Mouse (Mus musculus): ENCODE results near the gene Slc25a5. TPM values are rescaled to one million over a fixed set of nuclear protein-coding genes. Genes with fewer than 3 reads are reported as not detected.
"Not testable (repeated sequence)": the region's sequence is repeated elsewhere in the genome, so short reads cannot be mapped to it uniquely, and the experiment has no call there.

Gene Slc25a5
- total RNA-seq, 2 experiments from 2014 or later, result 708 to 807 TPM

DNA sequence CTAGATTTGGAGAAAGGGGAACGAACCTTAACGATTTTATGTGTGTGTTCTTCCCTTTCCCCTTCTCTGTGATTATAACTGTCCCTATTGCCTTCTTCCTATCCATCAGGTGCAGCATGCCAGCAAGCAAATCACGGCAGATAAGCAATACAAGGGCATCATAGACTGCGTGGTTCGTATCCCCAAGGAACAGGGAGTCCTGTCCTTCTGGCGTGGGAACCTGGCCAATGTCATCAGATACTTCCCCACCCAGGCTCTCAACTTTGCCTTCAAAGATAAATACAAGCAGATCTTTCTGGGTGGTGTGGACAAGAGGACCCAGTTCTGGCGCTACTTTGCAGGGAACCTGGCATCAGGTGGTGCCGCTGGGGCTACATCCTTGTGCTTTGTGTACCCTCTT lies 1.3 kb downstream of the Slc25a5 start:
- DNase-seq; intact Hi-C loops (cut with DNase I): not testable (repeated sequence)

DNA sequence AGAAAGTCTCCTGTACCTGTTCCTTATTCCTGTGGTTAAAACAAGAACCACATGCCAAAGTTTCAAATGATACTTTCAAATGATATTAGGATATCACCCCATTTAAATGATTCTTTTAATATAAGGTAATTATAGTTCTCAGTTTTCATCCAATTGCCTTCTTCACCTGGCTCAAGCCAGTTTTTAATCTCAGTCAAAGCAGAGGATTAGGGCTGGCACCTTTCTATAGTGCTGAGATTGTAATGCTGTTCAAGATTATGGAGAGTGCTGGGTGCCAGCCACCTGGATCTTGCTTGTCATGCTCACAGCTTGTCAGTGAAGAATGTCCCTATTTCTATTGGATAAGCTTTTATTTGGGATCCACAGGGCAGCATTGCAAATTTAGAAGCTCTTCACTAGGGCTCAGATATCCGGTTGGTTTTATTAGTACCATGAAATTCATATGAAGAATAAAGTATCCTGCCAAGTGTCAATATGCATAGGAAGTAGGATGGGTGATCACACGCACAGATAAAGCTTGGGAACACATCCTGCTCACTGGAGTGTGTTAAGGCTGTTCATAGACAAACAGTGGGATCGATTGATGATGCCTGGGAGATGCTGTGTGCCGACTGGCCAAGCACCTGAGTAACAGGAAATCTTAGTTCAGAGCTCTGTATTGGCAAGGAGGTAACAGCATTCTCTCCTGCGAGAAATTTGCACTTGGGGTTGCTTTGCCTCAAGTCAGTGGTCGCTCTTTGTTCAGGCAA lies 3.9 kb downstream of the Slc25a5 start:
- intact Hi-C loops (cut with DNase I), result no loop called here
- no peak for DNase-seq

DNA sequence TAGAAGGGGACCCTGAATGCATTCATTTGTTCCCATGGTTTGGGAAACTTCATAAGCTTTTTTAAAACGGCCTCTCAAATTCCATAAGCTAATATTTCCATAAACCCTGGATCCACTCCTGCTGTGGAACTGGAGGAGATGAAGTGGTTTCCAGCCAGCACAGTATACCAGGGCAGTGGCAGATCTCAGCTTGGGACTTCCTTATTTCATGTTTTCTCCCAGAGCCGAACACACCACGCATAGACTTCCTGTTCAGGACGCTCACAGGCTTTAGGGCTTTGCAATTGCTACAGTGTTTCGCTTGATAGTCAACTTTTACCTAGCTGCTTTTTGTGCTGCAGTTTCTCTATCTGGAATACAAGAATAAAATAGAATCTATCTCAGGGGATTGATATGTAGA lies 7.7 kb downstream of the Slc25a5 start:
- DNase-seq, result no peak
- intact Hi-C loops (cut with DNase I), result loop anchor here (10.0 kb wide), 1 partner anchor 158 kb away; the partner anchor contains the start of gene Akap17b

DNA sequence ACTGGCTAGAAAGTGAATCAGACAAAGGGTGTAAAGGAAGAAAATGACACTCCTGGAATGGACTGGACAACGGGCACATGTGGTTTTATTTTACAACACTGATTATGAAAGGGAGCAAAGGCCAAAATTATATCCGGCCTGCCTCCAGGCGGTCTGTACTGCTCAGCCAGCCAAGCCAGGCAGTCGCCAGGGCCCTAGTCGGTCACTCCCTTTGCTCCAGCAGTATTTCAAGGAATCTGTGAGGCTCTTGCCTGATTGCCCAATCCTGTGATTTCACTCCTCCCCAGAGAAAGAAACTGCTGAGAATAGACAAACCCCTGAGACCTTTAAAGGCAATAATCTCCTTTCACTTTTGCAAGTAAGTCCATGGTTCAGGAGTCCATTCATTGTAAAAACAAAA lies 8.7 kb downstream of the Slc25a5 start:
- intact Hi-C loops (cut with DNase I), result loop anchor here (10.0 kb wide), 1 partner anchor 159 kb away; the partner anchor contains the start of gene Akap17b
- peak; percentile 47 to 49 for DNase-seq

DNA sequence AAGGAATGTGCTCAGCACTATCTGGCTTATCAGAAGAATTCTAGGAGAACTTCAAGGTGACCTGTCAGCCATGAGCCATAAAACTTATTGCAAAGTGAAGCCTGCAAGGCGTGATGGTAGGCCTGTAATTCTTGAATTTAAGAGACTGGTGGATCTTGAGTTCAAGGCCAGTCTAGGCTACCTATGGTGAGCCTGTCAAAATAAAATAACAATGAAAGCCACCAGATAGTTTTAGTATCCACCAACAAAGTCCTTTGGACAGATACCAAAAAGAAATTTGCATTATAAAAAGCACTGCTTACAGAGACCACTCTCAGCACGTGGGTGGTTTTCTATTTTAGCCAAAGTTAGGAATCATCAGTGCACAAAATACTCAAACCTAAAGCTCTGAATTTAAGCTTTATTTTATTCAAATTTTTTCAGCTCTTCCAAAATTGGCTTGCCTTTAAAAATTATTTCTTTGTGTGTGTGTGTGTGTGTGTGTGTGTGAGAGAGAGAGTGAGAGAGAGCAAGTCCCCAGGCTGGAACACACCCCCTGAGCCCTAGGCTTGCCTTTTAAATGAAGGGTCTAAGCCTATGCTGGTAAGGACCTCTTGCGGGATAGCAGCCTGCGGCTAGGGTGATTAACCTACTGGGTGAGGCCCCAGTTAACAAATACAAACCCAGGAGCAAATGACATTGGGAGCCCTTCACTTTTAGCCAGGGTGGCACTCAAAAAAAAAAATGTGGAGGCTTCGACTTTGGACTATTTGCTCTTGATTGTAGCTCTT lies 10.2 kb downstream of the Slc25a5 start:
- DNase-seq, result no peak
- intact Hi-C loops (cut with DNase I), result loop anchor here (10.0 kb wide), 1 partner anchor 161 kb away; the partner anchor contains the start of gene Akap17b

DNA sequence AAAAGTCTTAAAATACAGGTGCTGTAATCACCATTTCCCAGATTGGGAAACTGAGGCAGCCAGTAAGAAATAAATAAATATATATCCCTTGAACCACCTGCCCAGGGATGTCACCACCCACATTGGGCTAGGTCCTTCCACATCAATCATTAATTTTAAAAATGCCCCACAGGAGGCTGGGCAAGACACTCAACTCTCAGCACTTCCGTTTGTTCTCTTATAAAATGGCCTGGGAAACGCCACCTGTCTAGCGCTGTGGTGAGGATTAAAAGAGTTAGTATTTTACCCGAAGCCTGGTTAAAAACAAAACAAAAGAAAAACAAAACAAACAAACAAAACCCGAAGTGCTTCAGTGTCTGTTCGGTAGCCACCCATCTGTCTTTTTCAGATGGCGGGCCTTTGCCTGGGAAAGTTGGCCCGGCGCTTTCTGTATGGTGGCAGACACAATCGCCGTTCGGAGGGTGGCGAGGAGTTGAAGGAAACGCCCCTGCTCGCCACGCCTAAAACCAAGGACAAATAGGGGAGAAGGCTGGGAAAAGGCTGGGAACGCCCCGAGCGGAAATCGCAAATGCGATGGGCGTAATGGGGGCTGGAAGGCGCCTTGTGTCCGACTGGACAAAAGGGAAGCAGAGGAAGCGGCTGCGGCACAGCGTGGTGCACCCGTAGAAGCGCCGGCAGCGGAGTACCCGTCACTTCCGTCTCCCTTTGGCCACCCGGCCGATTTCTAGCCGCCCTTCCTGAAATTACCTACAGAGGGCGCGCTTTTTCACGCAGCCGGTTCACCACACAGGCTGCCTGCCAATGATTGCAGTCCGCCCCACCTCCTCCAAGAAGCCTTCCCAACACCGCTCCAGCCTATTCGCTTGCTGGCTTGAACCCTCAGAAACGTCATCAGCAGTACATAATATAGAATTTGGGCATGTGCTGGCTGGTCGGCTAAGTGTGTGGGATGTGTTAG lies 12.2 kb downstream of the Slc25a5 start:
- DNase-seq, result peak; percentile 91 to 92
- intact Hi-C loops (cut with DNase I), result loop anchor here (10.0 kb wide), 1 partner anchor 163 kb away; the partner anchor contains the start of gene Akap17b

DNA sequence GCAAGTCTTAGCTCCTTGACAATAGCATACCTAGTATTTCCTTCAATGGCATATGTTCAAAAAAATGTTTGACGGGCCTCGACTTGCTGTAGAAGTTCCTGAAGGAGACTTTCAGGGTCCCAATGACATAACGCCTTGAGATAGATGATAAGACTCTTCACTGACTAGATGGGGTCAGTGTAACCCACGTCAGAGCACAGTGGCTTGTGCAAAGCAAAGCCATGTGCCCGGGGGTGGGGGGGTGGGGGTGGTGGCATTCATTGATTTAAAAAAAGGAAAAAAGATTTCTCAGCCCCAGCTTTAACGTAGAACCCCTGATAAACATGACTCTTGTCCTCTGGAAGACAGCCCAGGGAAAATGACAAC lies 12.8 kb downstream of the Slc25a5 start:
- intact Hi-C loops (cut with DNase I), result loop anchor here (10.0 kb wide), 1 partner anchor 164 kb away; the partner anchor contains the start of gene Akap17b
- no peak for DNase-seq

DNA sequence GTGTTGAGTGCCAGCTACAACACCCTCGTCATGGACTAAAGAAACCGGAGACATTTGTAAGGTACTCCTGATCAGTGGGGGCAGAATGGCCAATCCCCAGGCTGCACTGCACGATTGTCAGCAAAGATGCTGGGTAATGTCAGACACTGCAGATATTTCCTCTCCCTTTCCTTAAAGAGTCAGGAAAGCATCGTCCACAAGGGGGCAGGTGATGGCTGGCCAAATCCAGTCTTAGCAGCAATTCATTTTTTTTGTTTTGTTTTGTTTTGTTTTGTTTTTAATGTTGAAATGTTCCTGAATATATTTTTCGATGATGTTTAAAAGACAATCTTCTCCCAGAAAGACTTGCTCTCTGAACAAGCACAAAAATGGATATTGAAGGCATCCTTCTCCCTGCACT lies 15.9 kb downstream of the Slc25a5 start:
- intact Hi-C loops (cut with DNase I), result no loop called here
- DNase-seq, result peak in 1 of 2 experiments; percentile 41

DNA sequence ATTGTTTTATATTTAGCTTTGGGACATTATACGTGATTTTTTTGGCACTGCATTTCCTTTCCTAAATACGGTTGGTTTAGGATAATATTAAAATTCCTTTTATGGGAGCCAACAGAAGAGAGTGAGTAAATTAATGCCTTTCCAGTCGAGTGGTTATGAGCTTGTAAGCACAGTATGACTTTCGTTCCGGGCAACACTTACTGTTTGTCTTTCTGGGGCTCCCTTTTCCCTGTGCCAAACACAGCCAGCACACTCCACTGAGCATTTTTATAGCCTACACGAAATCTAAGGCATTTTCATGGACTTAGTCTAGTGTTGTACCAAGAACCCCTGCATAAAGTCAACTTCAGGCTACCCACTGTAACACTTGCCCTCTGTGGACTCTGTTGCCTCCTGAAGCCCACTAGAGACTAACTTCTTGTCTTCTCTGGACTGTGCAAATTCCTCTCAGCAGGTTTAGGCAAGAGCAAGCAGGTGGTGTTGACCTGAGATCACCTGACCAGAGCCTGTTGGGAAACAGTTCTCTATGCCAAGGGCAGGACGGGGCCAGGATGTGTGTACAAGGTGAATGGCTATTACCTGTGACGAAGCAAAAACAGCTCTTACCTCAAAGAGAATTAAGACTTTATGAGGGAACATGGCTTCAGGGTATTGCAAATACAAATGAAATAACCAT lies 18.8 kb downstream of the Slc25a5 start:
- DNase-seq, result no peak
- intact Hi-C loops (cut with DNase I), result no loop called here

DNA sequence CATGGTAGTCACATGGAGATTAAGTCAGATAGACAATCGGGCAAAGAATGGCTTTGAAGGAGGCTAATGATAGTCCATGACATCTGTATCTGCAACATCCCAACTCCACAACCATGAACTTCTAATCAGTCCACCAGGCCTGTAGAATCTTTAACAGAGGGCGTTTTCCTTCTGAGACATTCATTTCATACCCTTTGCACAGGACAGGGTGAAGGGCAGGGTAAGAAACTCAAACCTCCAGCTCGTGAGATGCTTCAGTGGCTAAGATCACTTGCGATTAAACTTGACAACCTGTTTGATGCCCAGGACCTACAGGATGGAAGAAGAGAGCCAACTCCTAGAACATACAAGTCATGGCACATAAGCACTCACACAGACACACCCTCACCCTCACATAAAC lies 19.6 kb downstream of the Slc25a5 start:
- intact Hi-C loops (cut with DNase I), result no loop called here
- no peak for DNase-seq

DNA sequence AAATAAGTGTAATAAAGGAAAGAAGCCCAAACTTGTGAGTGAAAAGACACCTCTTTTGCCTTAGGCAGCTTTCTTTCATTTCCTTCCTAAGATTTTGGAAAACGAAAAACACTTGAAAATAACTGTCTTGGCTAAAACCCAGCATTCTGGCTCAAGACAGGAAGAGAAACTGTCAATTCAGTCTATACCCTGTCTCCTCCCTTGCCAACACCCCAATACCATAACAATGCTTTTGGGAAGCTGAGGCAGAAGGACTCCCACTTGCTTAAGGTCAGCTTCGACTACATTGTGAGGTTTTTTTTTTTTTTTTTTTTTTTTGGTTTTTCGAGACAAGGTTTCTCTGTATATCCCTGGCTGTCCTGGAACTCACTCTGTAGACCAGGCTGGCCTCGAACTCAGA lies 20.0 kb downstream of the Slc25a5 start:
- no peak for DNase-seq
- intact Hi-C loops (cut with DNase I), result no loop called here

DNA sequence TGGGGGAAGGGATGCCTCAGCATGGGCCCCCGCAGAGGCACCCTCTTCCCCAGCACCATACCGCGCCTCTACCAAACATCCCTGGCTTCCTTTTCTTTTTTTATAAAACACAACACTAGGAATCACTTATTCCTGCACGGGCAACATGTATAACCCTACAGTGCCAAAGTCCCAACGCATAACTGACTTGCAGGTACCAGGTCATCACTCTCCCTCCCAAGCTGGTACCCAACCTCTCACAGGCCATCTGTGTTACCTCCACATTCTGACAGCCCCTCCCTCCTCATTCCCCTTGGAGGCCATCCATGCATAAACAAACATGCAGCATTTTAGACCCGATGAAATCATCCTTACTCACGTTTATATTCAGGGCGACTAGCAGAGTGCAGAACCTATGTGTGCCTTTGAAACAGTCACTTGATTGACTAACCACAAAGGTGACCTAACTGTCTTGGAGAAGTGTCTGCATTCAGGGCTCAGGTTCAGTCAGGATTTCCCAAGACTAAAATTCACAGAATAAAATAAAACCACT lies 21.0 kb downstream of the Slc25a5 start:
- intact Hi-C loops (cut with DNase I), result no loop called here
- no peak for DNase-seq

DNA sequence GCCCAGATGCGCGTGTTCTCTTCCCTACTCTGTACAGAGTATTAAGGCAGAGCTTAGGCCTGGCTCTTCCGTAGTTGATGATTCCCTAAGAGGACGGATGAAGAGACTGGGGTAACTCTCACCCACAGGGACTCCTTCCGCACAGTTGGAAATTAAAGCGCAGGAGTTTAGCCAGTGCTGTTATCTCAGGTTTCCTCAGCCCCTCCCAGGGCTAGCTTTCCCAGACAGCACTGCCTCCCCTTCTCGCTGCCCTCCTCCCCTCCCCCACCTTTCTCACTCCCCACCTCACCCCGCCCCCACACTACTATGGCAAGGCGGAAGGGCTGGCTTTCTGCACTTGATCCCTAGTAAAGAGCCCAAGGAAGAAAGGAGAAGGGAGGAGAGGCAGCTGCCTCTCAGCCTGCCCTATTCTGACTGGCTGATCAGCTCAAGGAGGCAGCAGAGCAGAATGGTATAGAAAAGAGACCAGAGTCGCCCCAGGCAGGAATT lies 21.5 kb downstream of the Slc25a5 start:
- DNase-seq, result no peak
- intact Hi-C loops (cut with DNase I), result no loop called here

DNA sequence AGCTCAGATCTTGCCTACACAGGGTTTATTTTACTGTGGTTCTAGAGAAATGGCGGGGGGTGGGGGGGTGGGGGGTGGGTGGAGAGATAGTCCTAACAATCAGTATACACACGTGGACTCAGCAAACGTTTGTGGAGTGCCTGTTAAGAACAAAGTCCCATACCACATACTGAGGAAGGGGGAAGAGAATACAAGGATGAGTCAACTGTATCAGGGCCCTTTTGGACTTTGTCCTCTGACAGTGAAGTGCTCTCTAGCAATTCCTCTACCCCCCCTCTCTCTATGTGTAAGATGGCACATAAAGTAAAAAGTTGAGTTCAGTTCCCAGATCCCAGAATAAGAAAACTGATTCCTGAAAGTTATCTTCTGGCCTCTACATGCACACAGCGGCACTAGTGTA lies 24.1 kb downstream of the Slc25a5 start:
- DNase-seq, result no peak
- intact Hi-C loops (cut with DNase I), result no loop called here

DNA sequence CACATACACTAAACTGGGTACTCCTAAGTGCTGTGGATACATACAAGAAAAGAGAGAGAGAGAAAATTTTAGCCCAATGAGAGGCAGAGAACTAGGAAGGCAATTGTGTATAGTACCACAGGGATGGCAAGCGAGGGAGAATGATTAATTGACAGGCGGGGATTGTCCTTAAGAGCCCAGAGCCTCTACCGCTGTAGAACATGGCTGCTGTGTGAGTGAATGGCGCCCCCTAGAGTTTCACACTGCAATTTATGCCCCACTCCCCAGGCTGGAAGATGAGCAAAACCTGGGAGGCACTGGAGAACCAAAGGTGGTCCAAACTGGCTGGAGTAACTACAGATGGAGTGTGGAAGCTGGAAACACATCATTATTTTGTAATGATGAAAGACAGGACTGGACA lies 24.8 kb downstream of the Slc25a5 start:
- intact Hi-C loops (cut with DNase I), result loop anchor here (5.0 to 10.0 kb wide), 2 partner anchors 58 to 315 kb away; no protein-coding TSS in a partner anchor
- peak in 1 of 2 experiments; percentile 55 for DNase-seq

DNA sequence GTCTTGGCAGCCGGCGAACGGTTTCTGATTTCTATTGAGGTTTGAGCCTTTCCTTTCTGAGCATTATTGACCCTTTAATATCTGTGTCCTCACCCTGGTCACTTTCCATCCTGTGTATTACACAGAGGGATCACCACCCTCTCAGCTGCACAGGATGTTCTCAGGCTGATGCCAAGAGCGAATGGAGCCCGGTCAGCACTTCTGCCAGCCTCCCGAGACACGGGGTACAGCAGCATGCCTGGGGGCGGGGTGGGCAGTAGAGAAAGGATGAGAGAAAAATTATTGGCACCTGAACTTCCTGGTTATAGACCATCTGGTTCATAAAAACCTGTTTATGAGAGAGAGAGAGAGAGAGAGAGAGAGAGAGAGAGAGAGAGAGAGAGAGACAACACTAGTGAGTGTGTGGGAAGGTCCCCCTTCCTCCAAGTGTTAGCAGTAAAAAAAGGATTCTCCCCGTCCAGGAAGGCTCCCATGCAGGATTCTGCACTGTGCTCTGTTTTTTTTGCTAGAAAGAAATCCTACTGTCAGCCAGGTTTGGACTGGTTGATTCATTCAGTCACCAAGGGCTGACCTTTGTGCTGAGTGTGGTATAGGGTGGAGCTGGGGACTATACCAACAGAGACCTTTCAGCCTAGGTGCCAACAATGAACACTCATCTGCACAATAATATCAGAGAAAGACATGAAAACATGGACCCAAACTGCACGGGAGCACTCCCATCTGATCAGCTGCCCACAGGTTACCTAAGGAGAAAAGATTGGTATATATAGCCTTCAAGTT lies 28.7 kb downstream of the Slc25a5 start:
- intact Hi-C loops (cut with DNase I), result loop anchor here (5.0 to 10.0 kb wide), 2 partner anchors 62 to 319 kb away; no protein-coding TSS in a partner anchor
- no peak for DNase-seq

DNA sequence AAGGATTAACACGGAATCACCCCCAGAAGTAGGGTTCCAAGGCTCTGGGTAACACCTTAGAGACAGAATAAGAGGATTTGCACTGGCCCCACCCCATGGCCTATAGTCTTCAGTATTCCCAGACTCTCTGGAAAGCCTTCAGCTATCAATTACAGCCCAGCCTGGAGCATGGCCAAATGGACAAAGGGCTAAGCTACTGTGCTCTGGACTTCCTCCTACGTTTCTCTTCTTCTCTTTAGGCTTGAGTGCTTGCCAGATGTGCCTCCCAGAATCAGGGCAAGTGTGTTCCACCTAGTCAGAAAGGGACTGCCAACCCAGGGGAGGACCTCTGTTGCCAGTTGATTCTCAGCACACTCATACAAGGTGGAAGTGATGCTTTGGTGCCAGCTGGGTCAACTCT lies 29.6 kb downstream of the Slc25a5 start:
- no peak for DNase-seq
- intact Hi-C loops (cut with DNase I), result loop anchor here (10.0 kb wide), 1 partner anchor 320 kb away; no protein-coding TSS in a partner anchor

DNA sequence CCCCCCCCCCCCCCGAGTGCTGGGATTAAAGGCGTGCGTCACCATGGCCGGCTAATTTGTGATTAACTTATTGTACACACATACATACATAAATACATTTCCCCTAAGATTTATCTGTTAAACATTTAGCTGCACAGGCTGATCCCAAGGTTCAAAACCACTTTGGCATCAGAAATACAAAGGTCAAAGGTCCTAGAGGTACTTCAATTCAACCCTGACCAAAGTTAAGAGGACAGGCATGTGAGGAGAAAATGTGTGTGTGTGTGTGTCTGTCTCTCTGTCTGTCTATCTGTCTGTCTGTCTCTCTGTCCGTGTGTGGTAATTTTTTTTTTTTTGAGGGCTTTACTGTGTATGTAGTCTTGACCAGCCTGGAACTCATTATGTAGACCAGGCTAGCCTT lies 31.4 kb downstream of the Slc25a5 start:
- DNase-seq, result no peak
- intact Hi-C loops (cut with DNase I), result loop anchor here (10.0 kb wide), 1 partner anchor 322 kb away; no protein-coding TSS in a partner anchor

Data from heart, postnatal 10 days (tissue).